Mouse (Mus musculus): ENCODE results near the gene Vps37c. TPM values are rescaled to one million over a fixed set of nuclear protein-coding genes. Genes with fewer than 3 reads are reported as not detected.

Vps37c gene
- polyA plus RNA-seq, 1 experiment from 2014 or later: 33.8 TPM

GRCm38 (mm10) chr19:10757526-10757925 lies 69.0 kb downstream of the Vps37c start:
- 85% methylated on average over 2 of the region's 2 CpGs for WGBS
- H3K27me3 ChIP-seq (ENCODE audit: low read depth, poor library complexity, severe bottlenecking): no peaks in the 10 kb centered on the region
- no peak for DNase-seq (ENCODE audit: low spot score)
- H3K4me1 ChIP-seq: peaks cover 10% of the 10 kb centered on the region; the same call in 1 of the 2 replicates
- H3K36me3 ChIP-seq: no peaks in the 10 kb centered on the region
- no peaks in the 10 kb centered on the region for H3K9me3 ChIP-seq (replicated peaks)
- no peak overlapping the region for H3K27ac ChIP-seq (replicated peaks)
- no peak overlapping the region for H3K4me3 ChIP-seq

- DNase-seq (ENCODE audit: low spot score): no peak
- H3K9me3 ChIP-seq (replicated peaks): no peaks in the 10 kb centered on the region
- peaks cover 10% of the 10 kb centered on the region; the same call in 1 of the 2 replicates for H3K4me1 ChIP-seq
- H3K27me3 ChIP-seq (ENCODE audit: low read depth, poor library complexity, severe bottlenecking): no peaks in the 10 kb centered on the region
- 70% methylated on average over 6 of the region's 6 CpGs for WGBS
- H3K27ac ChIP-seq (replicated peaks): no peak overlapping the region
- H3K4me3 ChIP-seq: no peak overlapping the region
- H3K36me3 ChIP-seq: no peaks in the 10 kb centered on the region
Measured at GRCm38 (mm10) chr19:10758708-10759107, 70.2 kb downstream of the Vps37c start.

- no peaks in the 10 kb centered on the region for H3K27me3 ChIP-seq (ENCODE audit: low read depth, poor library complexity, severe bottlenecking)
- H3K36me3 ChIP-seq: no peaks in the 10 kb centered on the region
Measured at GRCm38 (mm10) chr19:10759525-10759924, 71.0 kb downstream of the Vps37c start.

GRCm38 (mm10) chr19:10759983-10760831 lies 71.7 kb downstream of the Vps37c start:
- no peak for DNase-seq (ENCODE audit: low spot score)
- H3K36me3 ChIP-seq: no peaks in the 10 kb centered on the region
- H3K4me1 ChIP-seq: peaks cover 10% of the 10 kb centered on the region; the same call in 1 of the 2 replicates
- 90% methylated on average over 9 of the region's 9 CpGs for WGBS
- H3K27me3 ChIP-seq (ENCODE audit: low read depth, poor library complexity, severe bottlenecking): no peaks in the 10 kb centered on the region
- H3K4me3 ChIP-seq: no peak overlapping the region
- H3K9me3 ChIP-seq (replicated peaks): no peaks in the 10 kb centered on the region
- no peak overlapping the region for H3K27ac ChIP-seq (replicated peaks)

More at GRCm38 (mm10) chr19:10759525-10759924, 71.0 kb downstream of the Vps37c start:
- no peak for DNase-seq (ENCODE audit: low spot score)
- H3K4me3 ChIP-seq: no peak overlapping the region
- H3K27ac ChIP-seq (replicated peaks): no peak overlapping the region
- peaks cover 10% of the 10 kb centered on the region; the same call in 1 of the 2 replicates for H3K4me1 ChIP-seq
- H3K9me3 ChIP-seq (replicated peaks): no peaks in the 10 kb centered on the region

GRCm38 (mm10) chr19:10761794-10762415 lies 73.4 kb downstream of the Vps37c start:
- no peak overlapping the region for H3K27ac ChIP-seq (replicated peaks)
- H3K9me3 ChIP-seq (replicated peaks): no peaks in the 10 kb centered on the region
- H3K36me3 ChIP-seq: no peaks in the 10 kb centered on the region
- H3K4me1 ChIP-seq: peaks cover 10% of the 10 kb centered on the region; the same call in 1 of the 2 replicates
- no peaks in the 10 kb centered on the region for H3K27me3 ChIP-seq (ENCODE audit: low read depth, poor library complexity, severe bottlenecking)
- WGBS: 86% methylated on average over 8 of the region's 8 CpGs
- H3K4me3 ChIP-seq: no peak overlapping the region
- DNase-seq (ENCODE audit: low spot score): no peak

GRCm38 (mm10) chr19:10762468-10762867 lies 73.9 kb downstream of the Vps37c start:
- Histone ChIP-seq H3K36me3 (no peaks in the 10 kb centered on the region), H3K4me3 (no peak overlapping the region), H3K27ac (replicated peaks) (no peak overlapping the region), H3K27me3 (ENCODE audit: low read depth, poor library complexity, severe bottlenecking) (no peaks in the 10 kb centered on the region), H3K4me1 (peaks cover 10% of the 10 kb centered on the region; the same call in 1 of the 2 replicates), H3K9me3 (replicated peaks) (no peaks in the 10 kb centered on the region)
- DNase-seq (ENCODE audit: low spot score): no peak
- 90% methylated on average over 6 of the region's 6 CpGs for WGBS

- DNase-seq (ENCODE audit: low spot score): no peak
- no peak overlapping the region for H3K27ac ChIP-seq (replicated peaks)
Measured at GRCm38 (mm10) chr19:10763381-10764031, 75.0 kb downstream of the Vps37c start.

More at GRCm38 (mm10) chr19:10763381-10764031, 75.0 kb downstream of the Vps37c start:
- Histone ChIP-seq H3K4me3 (no peak overlapping the region), H3K9me3 (replicated peaks) (no peaks in the 10 kb centered on the region), H3K36me3 (no peaks in the 10 kb centered on the region), H3K27me3 (ENCODE audit: low read depth, poor library complexity, severe bottlenecking) (no peaks in the 10 kb centered on the region), H3K4me1 (peaks cover 7% of the 10 kb centered on the region; the same call in 1 of the 2 replicates)
- WGBS: 86% methylated on average over 21 of the region's 21 CpGs

Other genes with a start within 250 kb of the Vps37c start
- 0.70 and 1.4 TPM in 2 replicates for gene Lrrc10b, start 231.3 kb upstream of the Vps37c start, polyA plus RNA-seq (2016; fragmentation: Nextera tagmentation; extraction: Ambion mirVana)
- 0.39 and 0.47 TPM in 2 replicates for gene Ppp1r32, start 205.8 kb upstream of the Vps37c start, polyA plus RNA-seq (2016; fragmentation: Nextera tagmentation; extraction: Ambion mirVana)
- gene Cpsf7, start 163.5 kb upstream of the Vps37c start, polyA plus RNA-seq (2016; fragmentation: Nextera tagmentation; extraction: Ambion mirVana): 57.9 and 63.2 TPM in 2 replicates
- 62.1 and 66.9 TPM in 2 replicates for gene Sdhaf2, start 162.6 kb upstream of the Vps37c start, polyA plus RNA-seq (2016; fragmentation: Nextera tagmentation; extraction: Ambion mirVana)
- 66.9 and 67.6 TPM in 2 replicates for gene Tmem216, start 132.5 kb upstream of the Vps37c start, polyA plus RNA-seq (2016; fragmentation: Nextera tagmentation; extraction: Ambion mirVana)
- 15.2 and 15.3 TPM in 2 replicates for gene Cyb561a3, start 111.6 kb upstream of the Vps37c start, polyA plus RNA-seq (2016; fragmentation: Nextera tagmentation; extraction: Ambion mirVana)
- gene Tmem138, start 111.4 kb upstream of the Vps37c start, polyA plus RNA-seq (2016; fragmentation: Nextera tagmentation; extraction: Ambion mirVana): 67.4 and 68.5 TPM in 2 replicates
- gene Ddb1, start 83.4 kb upstream of the Vps37c start, polyA plus RNA-seq (2016; fragmentation: Nextera tagmentation; extraction: Ambion mirVana): 463 and 501 TPM in 2 replicates
- 24.0 and 25.7 TPM in 2 replicates for gene Tkfc, start 83.1 kb upstream of the Vps37c start, polyA plus RNA-seq (2016; fragmentation: Nextera tagmentation; extraction: Ambion mirVana)
- 0.65 and 0.95 TPM in 2 replicates for gene Vwce, start 54.5 kb upstream of the Vps37c start, polyA plus RNA-seq (2016; fragmentation: Nextera tagmentation; extraction: Ambion mirVana)
- gene Pga5, start 10.7 kb upstream of the Vps37c start, polyA plus RNA-seq (2016; fragmentation: Nextera tagmentation; extraction: Ambion mirVana): not detected in 2 replicates
- gene Cd5, start 50.3 kb downstream of the Vps37c start, polyA plus RNA-seq (2016; fragmentation: Nextera tagmentation; extraction: Ambion mirVana): not detected in 2 replicates
- not detected in 2 replicates for gene Cd6, start 141.3 kb downstream of the Vps37c start, polyA plus RNA-seq (2016; fragmentation: Nextera tagmentation; extraction: Ambion mirVana)
- 0.20 TPM in 2 replicates for gene Slc15a3, start 151.0 kb downstream of the Vps37c start, polyA plus RNA-seq (2016; fragmentation: Nextera tagmentation; extraction: Ambion mirVana)
- gene Tmem132a, start 181.2 kb downstream of the Vps37c start, polyA plus RNA-seq (2016; fragmentation: Nextera tagmentation; extraction: Ambion mirVana): 111 and 122 TPM in 2 replicates
- gene Tmem109, start 193.3 kb downstream of the Vps37c start, polyA plus RNA-seq (2016; fragmentation: Nextera tagmentation; extraction: Ambion mirVana): 50.1 and 53.0 TPM in 2 replicates
- gene Prpf19, start 206.5 kb downstream of the Vps37c start, polyA plus RNA-seq (2016; fragmentation: Nextera tagmentation; extraction: Ambion mirVana): 35.8 and 37.2 TPM in 2 replicates
- gene Zp1, start 231.9 kb downstream of the Vps37c start, polyA plus RNA-seq (2016; fragmentation: Nextera tagmentation; extraction: Ambion mirVana): not detected in 2 replicates
- gene Ptgdr2, start 248.4 kb downstream of the Vps37c start, polyA plus RNA-seq (2016; fragmentation: Nextera tagmentation; extraction: Ambion mirVana): 0.04 and 0.09 TPM in 2 replicates